Mouse (Mus musculus): ENCODE data around the gene Rhox4g. TPM values are rescaled to one million over a fixed set of nuclear protein-coding genes. Genes with fewer than 3 reads are reported as not detected.
"Not testable (repeated sequence)": the region's sequence is repeated elsewhere in the genome, so short reads cannot be mapped to it uniquely, and the experiment has no call there.

The Rhox4g gene
- polyA plus RNA-seq (2014; fragmentation: Nextera tagmentation; extraction: Ambion mirVana): 0.15 TPM in 1 of 2 replicates, not detected in the other

DNA sequence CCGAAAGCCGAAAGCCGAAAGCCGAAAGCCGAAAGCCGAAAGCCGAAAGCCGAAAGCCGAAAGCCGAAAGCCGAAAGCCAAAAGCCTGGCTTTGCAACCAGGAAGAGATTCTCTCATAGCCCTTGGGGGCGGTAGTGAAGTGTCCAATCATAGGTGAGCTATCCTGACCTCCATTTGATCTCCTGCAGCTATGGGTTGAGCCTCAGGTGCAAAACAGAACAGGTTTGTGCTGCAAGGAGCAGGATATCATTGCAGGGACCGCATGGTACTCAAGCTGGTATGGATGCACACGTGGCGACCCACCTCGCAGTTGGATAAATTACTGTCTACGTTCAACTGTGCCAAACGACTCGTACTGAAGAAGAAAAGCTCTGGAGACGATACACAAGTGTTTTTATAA lies at the start of gene Rhox4g:
Gene Rhox4g, minus strand, starts transcription at position 101 of the 400 bp plus-strand sequence.
- DNase-seq (ENCODE audit: low spot score, missing footprints); H3K4me1 ChIP-seq (ENCODE audit: control insufficient read depth, insufficient read depth, low read length); H3K27me3 ChIP-seq (ENCODE audit: control insufficient read depth, insufficient read depth, low read length); H3K36me3 ChIP-seq (ENCODE audit: control insufficient read depth, insufficient read depth, low read length); H3K27ac ChIP-seq (ENCODE audit: low read depth, low read length); ATAC-seq (ENCODE audit: low FRiP score); H3K4me3 ChIP-seq (ENCODE audit: low read depth, low read length); H3K9me3 ChIP-seq (ENCODE audit: control insufficient read depth, low read length); H3K4me2 ChIP-seq; H3K9ac ChIP-seq (ENCODE audit: low read length): not testable (repeated sequence)
- 89% methylated on average over 16 of the region's 20 CpGs for WGBS

DNA sequence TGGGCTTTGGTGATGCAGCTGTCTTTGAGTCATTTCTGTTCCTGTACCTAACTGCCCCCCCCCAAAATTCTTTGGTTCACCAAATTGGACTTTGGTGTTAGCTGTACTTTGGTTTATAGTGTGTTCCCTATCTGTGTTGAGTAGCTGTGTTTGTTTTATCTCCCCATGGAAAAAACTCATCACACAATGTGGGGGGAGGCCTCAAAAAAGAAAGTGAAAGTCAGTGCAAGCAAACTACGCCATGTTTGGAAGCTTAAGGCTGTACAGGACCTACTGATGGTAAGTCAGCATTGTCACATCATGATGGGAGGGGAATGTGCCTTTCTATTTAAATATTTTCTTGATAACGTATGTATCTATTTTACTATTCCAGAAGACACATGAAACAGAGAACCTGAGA lies 41.1 kb upstream of the Rhox4g start:
- Histone ChIP-seq H3K9me3 (ENCODE audit: control insufficient read depth, low read length) (no peaks in the 10 kb centered on the region), H3K36me3 (ENCODE audit: control insufficient read depth, insufficient read depth, low read length) (no peaks in the 10 kb centered on the region), H3K4me2 (no peak overlapping the region), H3K4me3 (ENCODE audit: low read depth, low read length) (no peak overlapping the region), H3K9ac (ENCODE audit: low read length) (no peak overlapping the region), H3K27ac (ENCODE audit: low read depth, low read length) (no peak overlapping the region), H3K4me1 (ENCODE audit: control insufficient read depth, insufficient read depth, low read length) (no peaks in the 10 kb centered on the region), H3K27me3 (ENCODE audit: control insufficient read depth, insufficient read depth, low read length) (no peaks in the 10 kb centered on the region)
- no peak for DNase-seq (ENCODE audit: low spot score, missing footprints)
- 82% methylated on average over 2 of the region's 2 CpGs for WGBS
- no peak for ATAC-seq (ENCODE audit: low FRiP score)

DNA sequence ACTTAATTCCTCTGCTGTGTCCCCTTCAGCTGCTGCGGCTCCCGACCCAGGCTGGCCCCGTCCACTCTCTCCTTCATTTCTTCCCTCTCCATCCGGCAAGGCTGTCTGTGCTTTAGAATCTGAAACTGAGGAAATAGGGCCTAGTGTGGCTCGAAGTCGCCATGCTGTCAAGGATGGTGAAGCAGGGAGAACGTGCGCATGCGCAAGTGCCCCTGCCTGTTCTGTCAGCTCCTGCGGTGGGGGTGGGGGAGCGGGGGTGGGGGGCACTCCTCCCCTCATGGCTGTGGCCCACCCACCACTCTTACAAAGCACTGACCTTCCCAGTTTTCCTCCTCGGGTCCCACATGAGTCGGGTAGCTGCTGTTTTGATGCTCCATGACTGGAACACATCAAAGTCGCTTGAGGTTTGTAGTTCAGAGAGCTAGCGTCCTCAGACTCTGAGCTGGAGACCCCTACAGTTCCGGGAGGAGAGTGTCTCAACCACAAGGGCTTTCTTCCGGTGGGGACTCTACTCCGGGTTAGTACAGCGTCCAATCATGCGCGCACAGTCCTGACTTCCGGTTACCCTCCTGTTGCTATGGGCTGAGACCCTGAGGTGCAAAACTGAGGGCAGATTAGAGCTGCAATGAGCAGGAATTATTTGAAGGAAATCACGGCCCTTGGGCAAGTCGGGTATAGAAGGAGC lies 32.0 kb upstream of the Rhox4g start:
- ATAC-seq (ENCODE audit: low FRiP score): no peak
- no peaks in the 10 kb centered on the region for H3K36me3 ChIP-seq (ENCODE audit: control insufficient read depth, insufficient read depth, low read length)
- 87% methylated on average over 24 of the region's 24 CpGs for WGBS

DNA sequence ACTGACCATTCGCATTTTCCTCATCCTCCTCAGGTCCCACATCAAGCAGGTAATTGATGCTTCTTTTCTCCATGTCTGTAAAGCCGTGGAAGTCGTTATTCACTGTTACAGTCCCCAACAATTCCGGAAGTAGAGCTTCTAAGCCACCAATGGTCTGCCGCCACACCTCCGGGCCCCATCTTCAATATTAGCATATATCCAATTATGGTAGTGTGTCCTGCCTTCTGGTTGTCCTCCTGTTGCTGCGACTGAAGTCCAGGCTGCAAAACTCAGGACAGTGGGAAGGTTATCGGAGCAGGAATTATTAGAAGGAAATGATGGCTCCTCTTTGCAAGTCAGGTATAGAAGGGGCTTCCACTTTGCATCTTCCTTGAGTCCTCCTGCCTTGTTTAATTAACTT lies 22.1 kb upstream of the Rhox4g start, which contains the start of gene Rhox2h:
Gene Rhox2h, minus strand, starts transcription at position 101 of the 400 bp plus-strand sequence.
- H3K27me3 ChIP-seq (ENCODE audit: control insufficient read depth, insufficient read depth, low read length); H3K27ac ChIP-seq (ENCODE audit: low read depth, low read length); DNase-seq (ENCODE audit: low spot score, missing footprints); H3K36me3 ChIP-seq (ENCODE audit: control insufficient read depth, insufficient read depth, low read length); H3K9me3 ChIP-seq (ENCODE audit: control insufficient read depth, low read length); H3K4me1 ChIP-seq (ENCODE audit: control insufficient read depth, insufficient read depth, low read length); H3K9ac ChIP-seq (ENCODE audit: low read length); ATAC-seq (ENCODE audit: low FRiP score); H3K4me3 ChIP-seq (ENCODE audit: low read depth, low read length); H3K4me2 ChIP-seq: not testable (repeated sequence)
- WGBS: 88% methylated on average over 8 of the region's 8 CpGs

More for the DNA sequence above, 32.0 kb upstream of the Rhox4g start:
- Histone ChIP-seq H3K4me3 (ENCODE audit: low read depth, low read length) (no peak overlapping the region), H3K4me2 (no peak overlapping the region), H3K27ac (ENCODE audit: low read depth, low read length) (no peak overlapping the region), H3K4me1 (ENCODE audit: control insufficient read depth, insufficient read depth, low read length) (no peaks in the 10 kb centered on the region), H3K27me3 (ENCODE audit: control insufficient read depth, insufficient read depth, low read length) (no peaks in the 10 kb centered on the region), H3K9me3 (ENCODE audit: control insufficient read depth, low read length) (no peaks in the 10 kb centered on the region; the same call in 1 of the 2 replicates), H3K9ac (ENCODE audit: low read length) (no peak overlapping the region)
- DNase-seq (ENCODE audit: low spot score, missing footprints): no peak

DNA sequence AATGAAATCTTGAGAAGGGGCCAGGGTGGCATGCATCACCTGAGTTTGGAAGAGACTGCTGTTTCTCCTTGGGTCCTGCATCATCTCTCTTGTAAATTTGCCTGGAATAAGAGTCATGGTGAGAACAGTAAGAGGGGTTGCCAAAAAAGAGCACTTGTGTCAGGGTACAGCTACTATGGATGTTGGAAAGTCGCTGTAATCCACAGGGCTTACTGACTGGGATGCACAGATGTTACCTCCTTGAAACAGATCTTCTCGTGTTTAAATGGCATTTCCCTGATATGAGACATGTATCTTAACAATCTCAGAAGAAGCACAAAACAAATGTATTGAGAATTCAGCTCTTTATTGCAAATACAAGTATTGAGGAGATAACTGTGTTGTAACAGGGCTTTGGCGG lies 17.5 kb upstream of the Rhox4g start, which contains the start of gene Rhox3h:
Gene Rhox3h, minus strand, starts transcription at position 101 of the 400 bp plus-strand sequence.
- H3K27ac ChIP-seq (ENCODE audit: low read depth, low read length); H3K4me3 ChIP-seq (ENCODE audit: low read depth, low read length); H3K36me3 ChIP-seq (ENCODE audit: control insufficient read depth, insufficient read depth, low read length); H3K9ac ChIP-seq (ENCODE audit: low read length); DNase-seq (ENCODE audit: low spot score, missing footprints); H3K9me3 ChIP-seq (ENCODE audit: control insufficient read depth, low read length); H3K4me1 ChIP-seq (ENCODE audit: control insufficient read depth, insufficient read depth, low read length); H3K27me3 ChIP-seq (ENCODE audit: control insufficient read depth, insufficient read depth, low read length); H3K4me2 ChIP-seq; ATAC-seq (ENCODE audit: low FRiP score): not testable (repeated sequence)
- 82% methylated on average over 1 of the region's 3 CpGs for WGBS

DNA sequence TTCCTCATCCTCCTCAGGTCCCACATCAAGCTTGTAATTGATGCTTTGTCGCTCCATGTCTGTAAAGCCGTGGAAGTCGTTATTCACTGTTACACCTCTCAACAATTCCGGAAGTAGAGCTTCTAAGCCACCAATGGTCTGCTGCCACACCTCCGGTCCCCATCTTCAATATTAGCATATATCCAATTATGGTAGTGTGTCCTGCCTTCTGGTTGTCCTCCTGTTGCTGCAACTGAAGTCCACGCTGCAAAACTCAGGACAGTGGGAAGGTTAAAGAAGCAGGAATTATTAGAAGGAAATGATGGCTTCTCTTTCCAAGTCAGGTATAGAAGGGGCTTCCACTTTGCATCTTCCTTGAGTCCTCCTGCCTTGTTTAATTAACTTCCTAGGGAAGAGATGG lies 7.8 kb downstream of the Rhox4g start, which contains the start of gene Rhox2g:
Gene Rhox2g, minus strand, starts transcription at position 101 of the 400 bp plus-strand sequence.
- H3K27ac ChIP-seq (ENCODE audit: low read depth, low read length); H3K27me3 ChIP-seq (ENCODE audit: control insufficient read depth, insufficient read depth, low read length); H3K4me3 ChIP-seq (ENCODE audit: low read depth, low read length); H3K9me3 ChIP-seq (ENCODE audit: control insufficient read depth, low read length); DNase-seq (ENCODE audit: low spot score, missing footprints); H3K4me2 ChIP-seq; H3K9ac ChIP-seq (ENCODE audit: low read length); ATAC-seq (ENCODE audit: low FRiP score); H3K36me3 ChIP-seq (ENCODE audit: control insufficient read depth, insufficient read depth, low read length); H3K4me1 ChIP-seq (ENCODE audit: control insufficient read depth, insufficient read depth, low read length): not testable (repeated sequence)
- WGBS: 90% methylated on average over 6 of the region's 6 CpGs

DNA sequence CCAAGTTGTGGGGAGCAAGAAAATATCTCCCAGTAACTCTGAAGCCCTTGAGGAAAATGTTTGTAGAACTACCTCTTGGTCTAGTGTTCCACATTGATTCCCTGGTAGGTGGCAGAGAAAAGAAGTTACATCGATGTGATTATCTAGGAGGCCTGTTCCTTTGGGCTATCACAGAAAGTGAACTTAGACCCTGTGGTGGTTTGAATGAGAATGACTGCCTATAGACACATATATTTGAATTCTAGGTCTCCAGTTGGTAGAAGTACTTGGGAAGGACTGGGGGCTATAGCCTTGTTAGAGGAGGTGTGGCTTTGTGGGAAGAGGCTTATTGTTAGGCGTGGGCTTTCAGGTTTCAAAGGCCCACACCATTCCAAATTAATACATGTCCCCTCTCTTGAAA lies 22.6 kb downstream of the Rhox4g start, which contains the start of gene Rhox3g:
Gene Rhox3g, minus strand, starts transcription at position 101 of the 400 bp plus-strand sequence.
- WGBS: 92% methylated on average over 2 of the region's 2 CpGs
- not testable (repeated sequence) for ATAC-seq (ENCODE audit: low FRiP score); H3K4me3 ChIP-seq (ENCODE audit: low read depth, low read length)

DNA sequence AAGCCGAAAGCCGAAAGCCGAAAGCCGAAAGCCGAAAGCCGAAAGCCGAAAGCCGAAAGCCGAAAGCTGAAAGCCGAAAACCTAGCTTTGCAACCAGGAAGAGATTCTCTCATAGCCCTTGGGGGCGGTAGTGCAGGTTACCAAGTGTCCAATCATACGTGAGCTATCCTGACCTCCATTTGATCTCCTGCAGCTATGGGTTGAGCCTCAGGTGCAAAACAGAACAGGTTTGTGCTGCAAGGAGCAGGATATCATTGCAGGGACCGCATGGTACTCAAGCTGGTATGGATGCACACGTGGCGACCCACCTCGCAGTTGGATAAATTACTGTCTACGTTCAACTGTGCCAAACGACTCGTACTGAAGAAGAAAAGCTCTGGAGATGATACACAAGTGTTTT lies 43.5 kb downstream of the Rhox4g start, which contains the start of gene Rhox4f:
Gene Rhox4f, minus strand, starts transcription at position 101 of the 400 bp plus-strand sequence.
- not testable (repeated sequence) for H3K9ac ChIP-seq (ENCODE audit: low read length); H3K27me3 ChIP-seq (ENCODE audit: control insufficient read depth, insufficient read depth, low read length); H3K36me3 ChIP-seq (ENCODE audit: control insufficient read depth, insufficient read depth, low read length); H3K4me1 ChIP-seq (ENCODE audit: control insufficient read depth, insufficient read depth, low read length); H3K9me3 ChIP-seq (ENCODE audit: control insufficient read depth, low read length); DNase-seq (ENCODE audit: low spot score, missing footprints); H3K4me2 ChIP-seq; H3K27ac ChIP-seq (ENCODE audit: low read depth, low read length); ATAC-seq (ENCODE audit: low FRiP score); H3K4me3 ChIP-seq (ENCODE audit: low read depth, low read length)
- 95% methylated on average over 15 of the region's 19 CpGs for WGBS

More for the DNA sequence above, 22.6 kb downstream of the Rhox4g start, which contains the start of gene Rhox3g:
- not testable (repeated sequence) for H3K4me1 ChIP-seq (ENCODE audit: control insufficient read depth, insufficient read depth, low read length); H3K4me2 ChIP-seq; DNase-seq (ENCODE audit: low spot score, missing footprints); H3K36me3 ChIP-seq (ENCODE audit: control insufficient read depth, insufficient read depth, low read length); H3K9ac ChIP-seq (ENCODE audit: low read length); H3K9me3 ChIP-seq (ENCODE audit: control insufficient read depth, low read length); H3K27ac ChIP-seq (ENCODE audit: low read depth, low read length); H3K27me3 ChIP-seq (ENCODE audit: control insufficient read depth, insufficient read depth, low read length)

Data from midbrain, embryonic 11.5 days (tissue).